Mouse (Mus musculus) mature B cell (primary cell): ENCODE data around the gene Card6.

Source experiments
- in situ Hi-C: fragments of 300-500 bp; cut with MboI; formaldehyde crosslinking; loops from 2 replicates; pipeline ENCODE4 v1.14.3; 2019

The Card6 gene

GRCm38 (mm10) chr15:5088850-5089608 lies 19.3 kb downstream of the Card6 start:
- in situ Hi-C loops: no loop called here

- in situ Hi-C loops: no loop called here
Measured at GRCm38 (mm10) chr15:5086162-5086561, 22.2 kb downstream of the Card6 start.

- in situ Hi-C loops: no loop called here
Measured at GRCm38 (mm10) chr15:5081235-5081634, 27.1 kb downstream of the Card6 start.

GRCm38 (mm10) chr15:5068801-5069518 lies 39.4 kb downstream of the Card6 start:
- in situ Hi-C loops: no loop called here

- in situ Hi-C loops: no loop called here
Measured at GRCm38 (mm10) chr15:5063635-5064034, 44.7 kb downstream of the Card6 start, which contains the start of gene C7. C7 (minus strand) TSS chr15:5063740.
